Mouse (Mus musculus) intestine, embryonic 16.5 days (tissue): ENCODE measurements around the gene Adgrd1. TPM values are rescaled to one million over a fixed set of nuclear protein-coding genes. Genes with fewer than 3 reads are reported as not detected.

Source experiments
- ATAC-seq: fragments of 200-750 bp; cut with Nextera tagmentation; 2 replicates; pipeline ENCODE4 v1.8.0; 2017; ENCODE audit warnings: moderate TSS enrichment, moderate library complexity
- H3K27ac ChIP-seq: fragments of 300-500 bp; sonication (generic); 2 replicates; pipeline ENCODE4 v1.5.1; 2014; ENCODE audit warnings: mild to moderate bottlenecking, low read length
- H3K27me3 ChIP-seq: fragments of 300-500 bp; sonication (generic); replicated peaks from 2 replicates; pipeline ENCODE4 v1.6.1; 2014; ENCODE audit warnings: low read length, control low read depth, mixed read lengths; ENCODE audit not compliant: control insufficient read depth, insufficient read depth
- H3K36me3 ChIP-seq: fragments of 300-500 bp; sonication (generic); 2 replicates; pipeline ENCODE4 v1.6.1; 2014; ENCODE audit warnings: low read length, control low read depth; ENCODE audit not compliant: control insufficient read depth, insufficient read depth
- H3K4me1 ChIP-seq: fragments of 300-500 bp; sonication (generic); 2 replicates; pipeline ENCODE4 v1.6.1; 2014; ENCODE audit warnings: low read length, control low read depth, mixed read lengths; ENCODE audit not compliant: control insufficient read depth, insufficient read depth
- H3K4me2 ChIP-seq: fragments of 300-500 bp; sonication (generic); 2 replicates; pipeline ENCODE4 v1.6.1; 2014; ENCODE audit warnings: low read depth, low read length, control low read depth
- H3K4me3 ChIP-seq: fragments of 300-500 bp; sonication (generic); 2 replicates; pipeline ENCODE4 v1.5.1; 2014; ENCODE audit warnings: mild to moderate bottlenecking, low read length
- H3K9ac ChIP-seq: fragments of 300-500 bp; sonication (generic); 2 replicates; pipeline ENCODE4 v1.6.1; 2014; ENCODE audit warnings: low read depth, low read length
- H3K9me3 ChIP-seq: fragments of 300-500 bp; sonication (generic); 2 replicates; pipeline ENCODE4 v1.6.1; 2016; ENCODE audit warnings: low read length, control low read depth; ENCODE audit not compliant: control insufficient read depth
- WGBS: fragments of 180-500 bp; shearing (Covaris S2); extraction: QIAGEN DNeasy Blood & Tissue Kit; methylation state at CpG from one replicate; pipeline ENCODE4 v1.1.7; 2014; 5-methylcytosine and 5-hydroxymethylcytosine counted together
- polyA plus RNA-seq: library from polyadenylated mRNA; unstranded; fragments of >200 nt; fragmentation: Nextera tagmentation; extraction: Ambion mirVana; gene quantifications from 2 replicates; pipeline ENCODE4 v1.2.1, GENCODE M21; 2015

Adgrd1 gene
- polyA plus RNA-seq, 1 experiment from 2014 or later = 1.0 TPM

- H3K4me3 ChIP-seq = no peak overlapping the region
- H3K4me2 ChIP-seq = no peak overlapping the region
- no peaks in the 10 kb centered on the region for H3K4me1 ChIP-seq
- no peaks in the 10 kb centered on the region for H3K36me3 ChIP-seq
- 81% methylated on average over 17 of the region's 17 CpGs for WGBS
- no peak for ATAC-seq
- H3K27ac ChIP-seq = no peak overlapping the region
- H3K9me3 ChIP-seq = no peaks in the 10 kb centered on the region
- H3K9ac ChIP-seq = no peak overlapping the region
- H3K27me3 ChIP-seq = no peaks in the 10 kb centered on the region
Observed at GRCm38 (mm10) chr5:129179995-129180714, 83.6 kb downstream of the Adgrd1 start.

DNA sequence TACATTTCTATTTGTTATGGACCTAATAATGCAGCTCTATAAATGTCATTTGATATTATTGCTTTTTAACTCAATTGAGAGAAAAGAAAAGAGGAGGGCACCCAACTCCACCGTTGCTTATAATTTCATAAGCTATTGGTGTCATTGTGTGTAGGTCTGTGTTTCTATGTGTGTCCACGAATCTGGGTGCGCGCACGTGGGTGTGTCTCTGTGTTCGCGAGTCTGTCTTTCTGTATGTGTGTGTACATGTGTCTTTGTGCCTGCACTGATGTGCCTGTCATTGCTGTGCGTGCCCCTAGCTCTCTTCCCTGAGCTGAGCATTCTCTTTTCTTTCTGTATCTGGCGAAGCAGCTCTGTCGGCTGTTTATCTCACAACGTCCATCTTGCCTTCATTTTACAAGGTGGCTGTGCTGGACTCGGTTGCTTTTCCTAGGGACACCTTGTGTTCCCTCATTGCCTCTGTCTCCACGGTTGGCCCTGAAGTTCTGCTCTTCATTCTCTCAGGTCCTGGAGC is 84.2 kb downstream of the Adgrd1 start:
- H3K4me1 ChIP-seq = no peaks in the 10 kb centered on the region
- no peak overlapping the region for H3K4me3 ChIP-seq
- H3K9ac ChIP-seq = no peak overlapping the region
- 73% methylated on average over 13 of the region's 13 CpGs for WGBS
- no peak overlapping the region for H3K27ac ChIP-seq
- H3K4me2 ChIP-seq = no peak overlapping the region
- H3K36me3 ChIP-seq = no peaks in the 10 kb centered on the region
- no peaks in the 10 kb centered on the region for H3K27me3 ChIP-seq
- no peak for ATAC-seq
- H3K9me3 ChIP-seq = no peaks in the 10 kb centered on the region

DNA sequence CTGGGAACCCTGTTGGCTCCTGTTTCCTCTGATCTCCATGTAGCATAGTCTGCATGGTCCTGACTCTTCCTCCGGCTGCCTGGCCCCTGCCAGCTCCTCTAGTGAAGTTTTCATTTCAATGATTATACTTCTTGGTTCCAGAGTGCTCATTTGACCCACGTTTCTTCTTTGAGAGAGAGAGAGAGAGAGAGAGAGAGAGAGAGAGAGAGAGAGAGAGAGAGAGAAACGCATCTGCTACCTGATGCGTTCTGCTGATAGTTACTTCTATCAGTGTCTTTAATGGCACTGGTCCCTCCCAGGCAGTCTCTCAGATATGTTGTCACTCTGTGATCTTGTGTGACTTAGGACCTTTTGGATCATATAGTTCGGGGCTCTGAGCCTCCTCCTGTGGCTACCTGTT is 84.9 kb downstream of the Adgrd1 start:
- Histone ChIP-seq H3K36me3 (no peaks in the 10 kb centered on the region), H3K27ac (no peak overlapping the region), H3K4me2 (no peak overlapping the region), H3K9ac (no peak overlapping the region), H3K27me3 (no peaks in the 10 kb centered on the region), H3K9me3 (no peaks in the 10 kb centered on the region), H3K4me3 (no peak overlapping the region), H3K4me1 (no peaks in the 10 kb centered on the region)
- WGBS = 61% methylated on average over 5 of the region's 5 CpGs
- ATAC-seq = no peak

DNA sequence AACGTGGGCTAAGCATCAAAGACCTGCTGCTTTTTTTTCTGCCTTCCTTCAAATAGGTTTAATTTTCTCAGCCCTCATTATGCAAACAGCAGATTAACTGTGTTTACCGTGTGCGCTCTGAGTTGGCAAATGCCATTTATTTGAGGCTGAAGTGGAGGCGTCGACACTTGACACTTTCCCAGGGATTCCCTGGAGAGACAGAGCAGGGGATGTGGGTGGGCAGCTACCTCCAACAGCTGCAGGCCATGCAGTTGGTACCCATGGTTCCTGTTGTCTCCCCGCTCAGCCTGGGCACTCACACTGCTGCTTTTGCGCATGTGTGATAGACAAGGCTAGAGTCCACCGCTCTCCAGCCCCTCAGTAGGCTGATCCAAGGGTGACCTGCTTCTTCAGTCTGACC is 86.0 kb downstream of the Adgrd1 start:
- H3K27me3 ChIP-seq = no peaks in the 10 kb centered on the region
- H3K9ac ChIP-seq = no peak overlapping the region
- H3K36me3 ChIP-seq = no peaks in the 10 kb centered on the region
- ATAC-seq = no peak
- H3K27ac ChIP-seq = no peak overlapping the region
- H3K9me3 ChIP-seq = no peaks in the 10 kb centered on the region
- no peaks in the 10 kb centered on the region for H3K4me1 ChIP-seq
- WGBS = 45% methylated on average over 8 of the region's 8 CpGs
- H3K4me2 ChIP-seq = no peak overlapping the region
- no peak overlapping the region for H3K4me3 ChIP-seq

DNA sequence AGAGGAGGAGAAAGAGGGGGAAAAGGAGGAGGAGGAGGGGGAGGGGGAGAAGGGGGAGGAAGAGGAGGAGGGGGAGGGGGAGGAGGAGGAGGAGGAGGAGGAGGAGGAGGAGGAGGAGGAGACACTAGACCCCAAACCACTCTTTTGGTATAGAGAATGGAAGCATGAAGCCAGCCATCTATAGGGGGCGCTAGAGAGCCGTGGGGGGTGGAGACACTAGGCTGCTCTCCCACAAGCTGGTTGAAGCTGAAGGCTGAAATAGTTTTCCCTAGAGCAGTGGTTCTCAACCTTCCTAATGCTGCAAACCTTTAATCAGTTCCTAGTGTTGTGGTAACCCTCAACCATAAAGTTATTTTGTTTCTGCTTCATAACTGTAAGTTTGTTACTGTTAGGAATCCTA is 89.7 kb downstream of the Adgrd1 start:
- Histone ChIP-seq H3K27ac (no peak overlapping the region), H3K9ac (no peak overlapping the region), H3K4me1 (no peaks in the 10 kb centered on the region), H3K27me3 (no peaks in the 10 kb centered on the region), H3K36me3 (no peaks in the 10 kb centered on the region), H3K9me3 (no peaks in the 10 kb centered on the region), H3K4me3 (no peak overlapping the region), H3K4me2 (no peak overlapping the region)
- WGBS = 8% methylated on average over 2 of the region's 2 CpGs
- no peak for ATAC-seq

DNA sequence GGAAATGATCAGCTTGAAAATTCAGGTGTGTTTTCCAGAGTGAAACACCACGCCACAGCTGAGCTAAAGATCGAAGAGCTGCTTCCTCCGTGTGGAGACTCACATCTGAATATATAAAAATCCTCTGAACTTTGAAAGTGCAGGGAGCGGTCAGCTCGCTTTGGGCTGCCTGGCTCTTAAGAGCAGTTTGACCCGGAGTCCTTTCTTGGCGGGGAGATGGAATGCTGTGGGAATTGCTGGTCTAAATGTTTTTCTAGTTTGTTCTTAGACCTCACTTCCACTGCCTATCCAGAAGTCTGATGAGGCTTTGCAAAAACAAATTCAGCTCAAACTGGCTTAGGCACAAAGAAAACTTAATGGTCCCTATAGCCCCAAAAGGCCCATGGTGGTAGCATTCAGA is 90.4 kb downstream of the Adgrd1 start:
- ATAC-seq = no peak
- Histone ChIP-seq H3K27ac (no peak overlapping the region), H3K9ac (no peak overlapping the region), H3K27me3 (no peaks in the 10 kb centered on the region), H3K36me3 (no peaks in the 10 kb centered on the region), H3K4me1 (no peaks in the 10 kb centered on the region), H3K9me3 (no peaks in the 10 kb centered on the region), H3K4me3 (no peak overlapping the region), H3K4me2 (no peak overlapping the region)
- 79% methylated on average over 7 of the region's 7 CpGs for WGBS

- 69% methylated on average over 6 of the region's 6 CpGs for WGBS
Observed at GRCm38 (mm10) chr5:129189071-129189470, 92.5 kb downstream of the Adgrd1 start.

GRCm38 (mm10) chr5:129190077-129190476 is 93.5 kb downstream of the Adgrd1 start:
- Histone ChIP-seq H3K4me2 (no peak overlapping the region), H3K4me3 (no peak overlapping the region), H3K9ac (no peak overlapping the region), H3K4me1 (no peaks in the 10 kb centered on the region), H3K36me3 (no peaks in the 10 kb centered on the region), H3K27me3 (no peaks in the 10 kb centered on the region), H3K9me3 (no peaks in the 10 kb centered on the region), H3K27ac (no peak overlapping the region)
- no peak for ATAC-seq
- WGBS = 71% methylated on average over 7 of the region's 7 CpGs

More at GRCm38 (mm10) chr5:129189071-129189470, 92.5 kb downstream of the Adgrd1 start:
- ATAC-seq = no peak
- Histone ChIP-seq H3K36me3 (no peaks in the 10 kb centered on the region), H3K27ac (no peak overlapping the region), H3K4me3 (no peak overlapping the region), H3K9ac (no peak overlapping the region), H3K27me3 (no peaks in the 10 kb centered on the region), H3K4me1 (no peaks in the 10 kb centered on the region), H3K9me3 (no peaks in the 10 kb centered on the region), H3K4me2 (no peak overlapping the region)

GRCm38 (mm10) chr5:129196501-129196900 is 100.0 kb downstream of the Adgrd1 start:
- Histone ChIP-seq H3K4me2 (no peak overlapping the region), H3K9me3 (no peaks in the 10 kb centered on the region), H3K9ac (no peak overlapping the region), H3K27ac (no peak overlapping the region), H3K4me3 (no peak overlapping the region), H3K36me3 (no peaks in the 10 kb centered on the region), H3K27me3 (no peaks in the 10 kb centered on the region), H3K4me1 (no peaks in the 10 kb centered on the region)
- no peak for ATAC-seq
- WGBS = 66% methylated on average over 9 of the region's 9 CpGs
